Comparison of ENCODE assay signal across 16 mouse cellular contexts in the genomic region with DNA sequence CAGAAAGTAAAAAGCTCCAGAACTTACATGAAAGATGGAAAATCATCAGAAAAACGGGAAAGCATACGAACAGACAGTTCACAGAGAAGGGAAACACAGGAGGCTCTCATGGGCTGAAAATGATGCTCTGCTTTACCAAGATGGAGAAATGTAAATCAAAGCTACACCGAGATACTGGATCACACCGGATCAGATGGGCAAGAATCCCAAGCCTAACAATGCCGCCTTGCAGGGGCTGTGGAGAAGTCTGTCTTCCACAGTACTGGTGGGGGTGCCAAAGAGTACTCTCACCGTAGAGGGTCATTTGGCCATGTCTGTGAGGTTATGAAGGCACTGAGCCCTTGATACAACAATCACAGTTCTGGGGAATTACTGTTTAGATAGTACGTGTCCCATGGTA.
"Had no signal": no experiment of that assay in that cellular context is flagged by ENCODE, and none has a peak within 500 bp of the region (broad histone marks: within the 10 kb centered on the region; RNA-seq: fewer than 3 reads in every experiment).

No protein-coding gene starts in this region.

- H3K4me1 ChIP-seq: liver, embryonic 15.5 days; lung, embryonic 15.5 days; midbrain, embryonic 13.5 days; neural tube, embryonic 12.5 days had no signal

- ATAC-seq: liver, postnatal 0 days; lung, postnatal 0 days; midbrain, embryonic 13.5 days had no signal

- H3K36me3 ChIP-seq: liver, embryonic 15.5 days; lung, embryonic 15.5 days; midbrain, embryonic 13.5 days; neural tube, embryonic 12.5 days had no signal

- DNase-seq: liver, postnatal 0 days; lung, adult 2 months; lung, postnatal 14 days; lung, postnatal 36 days; right cerebral cortex, postnatal 14 days; thymus, adult 18-20 months; thymus, postnatal 14 days; thymus, postnatal 36 days had no signal

- H3K27ac ChIP-seq: liver, embryonic 15.5 days; lung, embryonic 15.5 days; macrophage; midbrain, embryonic 13.5 days; neural tube, embryonic 12.5 days had no signal

- H3K9me3 ChIP-seq: liver, embryonic 15.5 days; lung, embryonic 15.5 days; megakaryocyte, embryonic 14.5 days; midbrain, embryonic 13.5 days; neural tube, embryonic 12.5 days had no signal

- H3K9ac ChIP-seq: liver, embryonic 15.5 days; liver, postnatal 0 days; lung, embryonic 15.5 days; midbrain, embryonic 13.5 days; neural tube, embryonic 12.5 days had no signal

- H3K4me2 ChIP-seq: liver, embryonic 15.5 days; lung, embryonic 15.5 days; midbrain, embryonic 11.5 days; midbrain, embryonic 13.5 days; neural tube, embryonic 12.5 days had no signal

- H3K27me3 ChIP-seq: liver, embryonic 15.5 days; lung, embryonic 15.5 days; megakaryocyte, embryonic 14.5 days; midbrain, embryonic 13.5 days; neural tube, embryonic 12.5 days had no signal

- H3K4me3 ChIP-seq: liver, embryonic 15.5 days; lung, embryonic 15.5 days; megakaryocyte, embryonic 14.5 days; midbrain, embryonic 13.5 days; neural tube, embryonic 12.5 days had no signal
